11 mouse cellular contexts compared by ENCODE assay signal in the genomic region with DNA sequence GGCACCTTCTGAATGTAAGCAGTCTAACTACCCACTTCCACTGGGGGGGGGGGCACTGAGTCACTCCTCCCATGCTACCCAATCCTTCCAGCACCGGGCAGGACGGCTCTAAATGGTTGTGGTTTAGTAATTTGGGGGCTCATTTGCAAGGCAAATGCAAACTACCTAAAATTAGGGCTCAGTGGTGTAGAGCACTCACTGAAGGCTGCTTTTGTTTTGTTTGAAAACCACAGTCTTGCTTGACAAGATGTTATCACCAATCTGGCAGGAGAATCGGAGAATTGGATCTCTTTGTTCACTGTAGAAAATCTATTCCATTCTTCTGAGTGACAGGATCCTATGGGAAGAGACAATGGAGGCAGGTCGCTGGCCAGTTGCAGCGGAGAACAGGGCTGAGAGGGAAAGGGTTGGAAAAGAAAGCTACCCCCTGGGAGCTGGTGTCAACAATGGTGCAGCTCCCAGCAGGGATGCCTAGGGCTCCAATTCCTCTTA.
A peak's percentile ranks its signal among the peaks of the same experiment; 100 is the strongest.
DNase-seq lines count a peak whose midpoint lies in the region; ATAC-seq and TF ChIP-seq lines count a peak whose summit lies in the region.
"Had no signal": no experiment of that assay in that cellular context is flagged by ENCODE, and none has a peak within 500 bp of the region (broad histone marks: within the 10 kb centered on the region; RNA-seq: fewer than 3 reads in every experiment).

No protein-coding gene starts in this region.

- no peak overlapping the region for H3K9ac ChIP-seq in forebrain, embryonic 16.5 days (replicated peaks; ENCODE audit: low read depth, low read length)
- no peak overlapping the region for H3K9ac ChIP-seq in midbrain, embryonic 13.5 days (replicated peaks)
- H3K9ac ChIP-seq: limb, embryonic 13.5 days had no signal

- H3K27me3 ChIP-seq in forebrain, embryonic 16.5 days (replicated peaks; ENCODE audit: control insufficient read depth, insufficient read depth, low read length), result no peaks in the 10 kb centered on the region
- no peaks in the 10 kb centered on the region for H3K27me3 ChIP-seq in midbrain, embryonic 13.5 days

- no peak for TF ChIP-seq CTCF in brain, embryonic 14.5 days (IDR thresholded peaks at IDR 0.05; ENCODE audit: borderline replicate concordance, extremely low read depth, insufficient read depth, insufficient read length)

- whole genome bisulfite sequencing in forebrain, embryonic 16.5 days, result 2% methylated on average over 5 of the region's 5 CpGs
- WGBS in midbrain, embryonic 13.5 days, result 2% methylated on average over 5 of the region's 5 CpGs

- H3K4me3 ChIP-seq in forebrain, embryonic 16.5 days (replicated peaks; ENCODE audit: low read length), result no peak overlapping the region
- no peak overlapping the region for H3K4me3 ChIP-seq in midbrain, embryonic 13.5 days (replicated peaks)
- H3K4me3 ChIP-seq: limb, embryonic 13.5 days had no signal

- DNase-seq in embryo, embryonic 10 days (ENCODE audit: low spot score), result peak; percentile 60
- DNase-seq in embryo, embryonic 9.5 days (ENCODE audit: extremely low spot score), result no peak
- peak; percentile 91 for DNase-seq in brain, embryonic 14.5 days (ENCODE audit: low read depth)
- DNase-seq in right cerebral cortex, postnatal 4 days, result no peak
- DNase-seq in lung, postnatal 36 days, result no peak
- no peak for DNase-seq in adrenal gland, postnatal 4 days (ENCODE audit: low spot score in 2 of 2)
- DNase-seq: cerebellum, adult 9-10 months; kidney, postnatal 10 days had no signal

- TF ChIP-seq POLR2A in brain, embryonic 14.5 days (IDR thresholded peaks at IDR 0.05; ENCODE audit: borderline replicate concordance, extremely low read depth, insufficient read depth, insufficient read length, poor library complexity, severe bottlenecking), result no peak

- peak; percentile 90 for ATAC-seq in forebrain, embryonic 16.5 days
- no peak for ATAC-seq in midbrain, embryonic 13.5 days

- no peaks in the 10 kb centered on the region for H3K36me3 ChIP-seq in forebrain, embryonic 16.5 days (ENCODE audit: control insufficient read depth, insufficient read depth)
- H3K36me3 ChIP-seq in midbrain, embryonic 13.5 days, result no peaks in the 10 kb centered on the region
- H3K36me3 ChIP-seq: limb, embryonic 13.5 days had no signal

- no peaks in the 10 kb centered on the region for H3K9me3 ChIP-seq in forebrain, embryonic 16.5 days (ENCODE audit: control insufficient read depth, low read length)
- H3K9me3 ChIP-seq in midbrain, embryonic 13.5 days, result no peaks in the 10 kb centered on the region
- H3K9me3 ChIP-seq: limb, embryonic 13.5 days had no signal

- peaks cover 22% of the 10 kb centered on the region for H3K4me1 ChIP-seq in forebrain, embryonic 16.5 days (replicated peaks; ENCODE audit: control insufficient read depth, insufficient read depth, low read length)
- H3K4me1 ChIP-seq in midbrain, embryonic 13.5 days (replicated peaks), result peaks cover 30% of the 10 kb centered on the region

- H3K27ac ChIP-seq in forebrain, embryonic 16.5 days (ENCODE audit: low read length), result peak overlapping the region; percentile 73
- H3K27ac ChIP-seq in midbrain, embryonic 13.5 days, result peak overlapping the region; percentile 15; the same call in 1 of the 2 replicates
- H3K27ac ChIP-seq: limb, embryonic 13.5 days had no signal

- H3K4me2 ChIP-seq in forebrain, embryonic 16.5 days (ENCODE audit: low read length), result peak overlapping the region; percentile 11
- H3K4me2 ChIP-seq in midbrain, embryonic 13.5 days (replicated peaks), result no peak overlapping the region
- H3K4me2 ChIP-seq: limb, embryonic 13.5 days had no signal

Comparison
In these comparisons a context has a peak if more than half of its experiments do, and no peak if none do; other contexts are left out.
1. DNase-seq: peak in embryo, embryonic 10 days (single experiment) and brain, embryonic 14.5 days (single experiment); none in embryo, embryonic 9.5 days (single experiment), right cerebral cortex, postnatal 4 days (single experiment), lung, postnatal 36 days (single experiment) and adrenal gland, postnatal 4 days (0 of 2).